Comparison of ENCODE assay signal across 8 mouse cellular contexts in the genomic region with DNA sequence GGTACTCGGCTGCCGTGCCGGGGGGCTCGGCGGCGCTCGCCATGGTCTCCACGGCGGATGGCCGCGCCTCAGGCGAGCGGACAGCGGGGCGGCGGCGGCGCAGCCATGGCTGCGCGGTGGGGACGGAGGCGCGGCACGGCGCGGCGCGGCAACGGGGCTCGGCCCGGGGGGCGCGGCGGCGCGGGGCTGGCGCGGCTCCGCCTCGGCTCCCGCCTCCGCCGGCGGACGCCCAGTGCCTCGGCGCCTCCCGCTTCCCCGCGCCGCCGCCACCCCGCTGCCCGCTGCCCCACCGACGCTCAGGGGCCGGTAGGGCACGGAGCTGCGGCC. TPM values are rescaled to one million over a fixed set of nuclear protein-coding genes. Genes with fewer than 3 reads are reported as not detected.
DNase-seq lines count a peak whose midpoint lies in the region; ATAC-seq and TF ChIP-seq lines count a peak whose summit lies in the region.

No protein-coding gene starts in this region.

- TF ChIP-seq POLR2A in kidney, adult 2 months (IDR thresholded peaks at IDR 0.05; ENCODE audit: low read depth, low read length), result no peak

- POLR2A ChIA-PET in Patski (lab: Charles Lee), result interaction anchor here (1.9 kb wide), 1 partner anchor 9 kb away, joined by 4 read pairs; no protein-coding TSS in a partner anchor

- H3K4me2 ChIP-seq in hindbrain, embryonic 13.5 days, result peak overlapping the region; percentile 99
- H3K4me2 ChIP-seq in midbrain, embryonic 14.5 days (ENCODE audit: low read length), result peak overlapping the region; percentile 99

- DNase-seq in kidney, adult 2 months, result no peak
- DNase-seq in kidney, postnatal 10 days, result no peak
- no peak for DNase-seq in Patski (ENCODE audit: low read depth, low spot score)
- DNase-seq in midbrain, embryonic 14.5 days, result no peak
- DNase-seq in left cerebral cortex, adult 9 months (ENCODE audit: low spot score in 2 of 2), result no peak
- no peak for DNase-seq in cerebellum, adult 8-10 months
- DNase-seq in embryo, embryonic 11 days, result no peak

- H3K4me3 ChIP-seq in kidney, adult 2 months (ENCODE audit: insufficient read depth, low read depth, low read length), result peak overlapping the region; percentile 81
- peak overlapping the region; percentile 80 for H3K4me3 ChIP-seq in hindbrain, embryonic 13.5 days
- peak overlapping the region; percentile 68 for H3K4me3 ChIP-seq in midbrain, embryonic 14.5 days (replicated peaks; ENCODE audit: low read depth, low read length)

- 5% methylated on average over 59 of the region's 59 CpGs for WGBS in kidney, adult 2 months
- 1% methylated on average over 23 of the region's 59 CpGs for WGBS in hindbrain, embryonic 13.5 days
- WGBS in midbrain, embryonic 14.5 days, result under 1% methylated on average over 47 of the region's 59 CpGs

- H3K27me3 ChIP-seq in kidney, adult 2 months (replicated peaks; ENCODE audit: control insufficient read depth, insufficient read depth, low read length), result no peaks in the 10 kb centered on the region
- H3K27me3 ChIP-seq in Patski, result no peaks in the 10 kb centered on the region
- H3K27me3 ChIP-seq in hindbrain, embryonic 13.5 days, result peaks cover 11% of the 10 kb centered on the region; the same call in 1 of the 2 replicates
- H3K27me3 ChIP-seq in midbrain, embryonic 14.5 days (ENCODE audit: control insufficient read depth, insufficient read depth, low read length), result peaks cover 11% of the 10 kb centered on the region

- peak overlapping the region; percentile 85 for H3K9ac ChIP-seq in hindbrain, embryonic 13.5 days
- H3K9ac ChIP-seq in midbrain, embryonic 14.5 days (replicated peaks; ENCODE audit: low read length), result peak overlapping the region; percentile 64

- in situ Hi-C loops in Patski (cut with MboI; ENCODE audit: low pct_unique_long_range_greater_than_20kb), result no loop called here

- no peak for TF ChIP-seq CTCF in kidney, adult 2 months (conservative IDR thresholded peaks at IDR 0.05; ENCODE audit: insufficient read depth, insufficient read length, low read depth, low read length)
- no peak for TF ChIP-seq CTCF in Patski (IDR thresholded peaks at IDR 0.05)

- H3K4me1 ChIP-seq in kidney, adult 2 months (ENCODE audit: control insufficient read depth, insufficient read depth, low read length), result peaks cover 8% of the 10 kb centered on the region; the same call in 1 of the 2 replicates
- H3K4me1 ChIP-seq in hindbrain, embryonic 13.5 days (replicated peaks), result peaks cover 27% of the 10 kb centered on the region
- H3K4me1 ChIP-seq in midbrain, embryonic 14.5 days (ENCODE audit: control insufficient read depth, insufficient read depth, low read length), result peaks cover 9% of the 10 kb centered on the region

- peaks cover 20% of the 10 kb centered on the region for H3K9me3 ChIP-seq in hindbrain, embryonic 13.5 days
- peaks cover 7% of the 10 kb centered on the region; the same call in 1 of the 2 replicates for H3K9me3 ChIP-seq in midbrain, embryonic 14.5 days (ENCODE audit: control insufficient read depth, low read length)

- H3K27ac ChIP-seq in kidney, adult 2 months (ENCODE audit: insufficient read depth, low read depth, low read length), result no peak overlapping the region
- H3K27ac ChIP-seq in hindbrain, embryonic 13.5 days, result peak overlapping the region; percentile 62
- H3K27ac ChIP-seq in midbrain, embryonic 14.5 days (replicated peaks; ENCODE audit: low read depth, low read length), result 0 out of 2 replicates have a peak overlapping the region, but pooled peaks have one; percentile 5

- CTCF ChIA-PET in Patski (lab: Charles Lee), result interaction anchor here (1.5 kb wide), 1 partner anchor 31 kb away, joined by 3 read pairs; no protein-coding TSS in a partner anchor

- peak; percentile 8 for ATAC-seq in Patski
- peak; percentile 34 for ATAC-seq in hindbrain, embryonic 13.5 days (ENCODE audit: low FRiP score)
- ATAC-seq in midbrain, embryonic 14.5 days (ENCODE audit: low FRiP score, low TSS enrichment), result peak; percentile 38

- no peaks in the 10 kb centered on the region for H3K36me3 ChIP-seq in kidney, adult 2 months (ENCODE audit: control insufficient read depth, insufficient read depth, low read length)
- H3K36me3 ChIP-seq in hindbrain, embryonic 13.5 days, result no peaks in the 10 kb centered on the region
- H3K36me3 ChIP-seq in midbrain, embryonic 14.5 days (ENCODE audit: control insufficient read depth, insufficient read depth, low read length), result no peaks in the 10 kb centered on the region

RNA-seq across cellular contexts. Expression of a gene that starts 0.2 kb away (rescaled TPM):
- 149 and 162 TPM in 2 replicates for polyA plus RNA-seq in kidney, adult 2 months (2012; rRNA removed)
- 120 TPM for polyA plus RNA-seq in Patski (2021)
- polyA plus RNA-seq in hindbrain, embryonic 13.5 days (2015; fragmentation: Nextera tagmentation; extraction: Ambion mirVana), result 19.2 and 20.6 TPM in 2 replicates
- 29.5 and 35.7 TPM in 2 replicates for polyA plus RNA-seq in midbrain, embryonic 14.5 days (2014; fragmentation: Nextera tagmentation; extraction: Ambion mirVana)
